Mouse (Mus musculus): ENCODE results near the gene Ifngr2.
"Not testable (repeated sequence)": the region's sequence is repeated elsewhere in the genome, so short reads cannot be mapped to it uniquely, and the experiment has no call there.

Gene Ifngr2

DNA sequence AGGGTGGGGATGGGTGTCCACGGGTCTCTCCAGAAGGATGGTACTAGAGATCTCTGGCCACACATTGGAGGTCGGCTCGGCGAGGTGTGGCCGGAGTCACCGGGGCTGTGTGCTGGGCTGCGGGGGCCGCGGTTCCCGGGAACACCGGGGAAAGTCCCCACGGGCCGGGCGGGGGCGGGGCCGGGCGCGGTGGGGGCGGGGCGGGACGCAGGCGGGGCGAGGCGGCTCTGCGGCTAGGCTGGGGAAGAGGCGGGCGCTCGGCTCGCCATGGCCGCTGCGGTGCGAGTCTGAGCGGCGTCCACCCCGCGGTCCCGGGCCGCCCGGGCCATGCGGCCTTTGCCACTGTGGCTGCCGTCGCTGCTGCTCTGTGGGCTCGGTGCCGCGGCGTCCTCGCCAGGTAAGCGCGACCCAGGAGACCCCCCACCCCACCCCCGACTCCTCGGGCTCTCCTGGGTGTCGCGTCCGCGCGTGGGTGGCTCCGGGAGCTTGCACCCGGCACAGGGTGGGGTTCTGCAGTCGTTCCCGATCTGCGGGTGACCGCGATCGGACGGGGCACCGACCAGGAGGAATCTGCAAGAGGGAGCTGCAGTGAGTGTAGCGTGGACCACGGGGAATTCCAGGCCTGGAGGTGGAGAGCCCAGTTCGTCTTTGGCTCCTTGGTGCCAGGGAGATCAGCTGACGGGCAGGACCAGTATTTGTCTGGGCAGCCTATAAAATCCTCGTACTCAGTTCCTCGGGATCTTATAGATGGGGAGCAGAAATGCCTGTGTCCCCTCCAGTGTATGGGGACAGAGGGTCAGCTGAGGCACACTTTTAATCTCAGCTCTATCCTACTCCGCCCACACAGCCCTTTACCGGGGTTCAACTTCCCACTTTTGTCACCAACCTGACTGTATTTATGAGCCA lies at the start of gene Ifngr2:
Gene Ifngr2 (plus strand): TSS at position 237 of the 906 bp plus-strand sequence.
- CTCF ChIA-PET, result interaction anchor here (0.6 kb wide), 2 partner anchors 40 to 57 kb away, joined by 3 to 16 read pairs; no protein-coding TSS in a partner anchor

- CTCF ChIA-PET, result interaction anchor here (1.2 kb wide), 1 partner anchor 151 kb away, joined by 3 read pairs; no protein-coding TSS in a partner anchor
These were observed 48.8 kb upstream of the Ifngr2 start for GRCm38 (mm10) chr16:91498041-91498440.

GRCm38 (mm10) chr16:91504701-91505100 lies 42.2 kb upstream of the Ifngr2 start:
- CTCF ChIA-PET, result interaction anchor here (0.6 kb wide), 1 partner anchor 63 kb away, joined by 4 read pairs; no protein-coding TSS in a partner anchor

DNA sequence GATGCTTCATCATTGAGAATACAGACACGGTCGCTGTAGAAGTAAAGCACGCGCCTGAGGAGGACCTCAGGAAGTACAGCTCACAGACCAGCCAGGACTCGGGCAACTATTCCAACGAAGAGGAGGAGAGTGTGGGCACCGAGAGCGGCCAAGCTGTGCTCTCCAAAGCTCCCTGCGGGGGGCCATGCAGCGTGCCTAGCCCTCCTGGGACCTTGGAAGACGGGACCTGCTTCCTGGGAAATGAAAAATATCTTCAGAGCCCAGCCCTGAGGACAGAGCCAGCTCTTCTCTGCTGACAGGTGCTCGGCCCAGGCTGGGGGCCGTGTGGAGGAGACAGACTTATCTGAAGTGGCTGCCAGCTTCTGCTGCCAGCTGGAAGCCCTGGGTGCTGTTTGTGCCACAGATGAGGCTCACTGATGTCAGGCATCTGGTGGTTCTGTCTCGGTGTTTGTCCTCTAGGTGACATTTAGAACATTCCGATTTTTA lies 41.7 kb upstream of the Ifngr2 start:
- CTCF ChIA-PET, result interaction anchor here (0.6 kb wide), 1 partner anchor 63 kb away, joined by 4 read pairs; no protein-coding TSS in a partner anchor

DNA sequence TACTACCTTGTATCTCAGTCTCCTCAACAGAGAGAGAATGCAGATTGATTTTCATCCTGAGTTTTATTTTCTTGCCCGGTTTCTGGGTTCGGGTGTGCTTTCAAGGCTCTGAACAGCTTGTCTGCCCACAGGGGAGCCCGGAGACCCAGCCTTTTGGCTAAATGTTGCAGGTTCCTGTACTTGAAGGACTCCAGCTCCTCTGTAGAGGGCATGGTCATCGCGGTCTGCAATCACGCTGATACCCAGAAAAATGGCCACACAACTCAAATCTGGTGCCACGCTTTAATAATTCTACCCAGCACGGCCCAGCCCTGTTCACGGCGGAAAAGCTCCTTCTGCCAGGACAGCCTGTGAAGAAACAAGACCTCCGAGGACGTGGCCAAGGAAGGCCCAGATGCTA lies 40.5 kb upstream of the Ifngr2 start:
- CTCF ChIA-PET, result no interaction called here

GRCm38 (mm10) chr16:91512161-91512787 lies 34.6 kb upstream of the Ifngr2 start:
- CTCF ChIA-PET, result interaction anchor here (0.6 to 1.0 kb wide), 3 partner anchors 21 to 66 kb away, joined by 3 to 6 read pairs (median 3); no protein-coding TSS in a partner anchor

DNA sequence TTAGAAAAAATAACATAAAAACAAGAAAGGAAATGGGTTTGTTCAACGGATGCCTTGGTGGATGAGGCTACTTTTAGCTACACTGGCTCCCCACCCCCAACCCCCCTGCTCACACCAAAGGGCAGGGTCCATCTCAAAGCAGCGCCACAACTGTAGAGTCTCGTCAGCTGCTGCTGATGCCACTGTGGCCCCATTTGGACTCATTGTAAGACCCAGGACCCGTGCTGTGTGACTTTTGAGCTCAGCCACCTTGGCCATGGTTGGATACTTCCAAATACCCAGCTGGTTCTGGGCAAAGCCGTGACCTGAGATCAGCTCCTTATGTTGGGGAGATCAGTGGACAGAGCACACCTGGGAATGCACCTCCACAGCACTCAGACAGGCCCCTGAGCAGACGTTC lies 33.8 kb upstream of the Ifngr2 start:
- CTCF ChIA-PET, result interaction anchor here (1.0 kb wide), 1 partner anchor 44 kb away, joined by 3 read pairs; no protein-coding TSS in a partner anchor

DNA sequence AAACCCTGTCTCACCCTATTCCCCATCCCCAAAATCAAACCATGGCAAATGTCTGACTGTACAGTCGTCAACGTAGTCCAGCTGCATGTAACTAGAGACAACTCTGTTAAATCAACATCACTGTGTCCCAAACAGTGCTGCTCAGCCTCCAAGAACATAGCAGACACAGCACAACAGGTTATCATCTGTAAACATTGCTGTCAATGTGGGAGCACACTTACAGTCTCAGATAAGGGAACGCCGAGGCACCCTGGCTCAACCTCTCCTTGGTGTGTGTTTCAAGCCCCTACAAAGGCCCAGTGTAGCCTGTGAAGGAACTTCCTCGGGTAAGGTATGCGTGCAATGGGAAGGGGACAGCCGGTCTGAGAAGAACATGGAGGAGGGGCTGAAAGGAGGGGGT lies 29.9 kb upstream of the Ifngr2 start:
- CTCF ChIA-PET, result interaction anchor here (1.2 kb wide), 1 partner anchor 39 kb away, joined by 4 read pairs; no protein-coding TSS in a partner anchor

DNA sequence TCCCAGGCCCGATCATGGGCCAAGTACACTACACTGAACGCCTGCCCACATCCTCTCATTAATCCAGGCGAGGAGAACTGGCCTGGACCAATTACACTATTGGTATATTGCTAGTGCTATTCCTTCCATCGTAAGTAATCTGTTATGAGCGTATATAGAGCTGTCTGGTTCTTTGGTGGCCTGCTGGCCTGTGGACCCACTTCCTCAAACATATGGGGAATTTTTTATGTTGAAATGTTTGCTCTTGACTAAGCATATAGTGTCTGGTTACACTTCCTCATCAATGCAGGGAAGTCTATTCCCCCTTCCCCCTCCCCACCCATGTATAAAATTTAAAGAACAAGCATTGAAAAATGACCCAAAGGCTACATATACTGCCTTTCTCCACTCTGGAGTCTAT lies 24.8 kb upstream of the Ifngr2 start:
- CTCF ChIA-PET, result interaction anchor here (0.5 to 1.3 kb wide), 4 partner anchors 63 to 155 kb away, joined by 3 to 5 read pairs (median 4); no protein-coding TSS in a partner anchor

DNA sequence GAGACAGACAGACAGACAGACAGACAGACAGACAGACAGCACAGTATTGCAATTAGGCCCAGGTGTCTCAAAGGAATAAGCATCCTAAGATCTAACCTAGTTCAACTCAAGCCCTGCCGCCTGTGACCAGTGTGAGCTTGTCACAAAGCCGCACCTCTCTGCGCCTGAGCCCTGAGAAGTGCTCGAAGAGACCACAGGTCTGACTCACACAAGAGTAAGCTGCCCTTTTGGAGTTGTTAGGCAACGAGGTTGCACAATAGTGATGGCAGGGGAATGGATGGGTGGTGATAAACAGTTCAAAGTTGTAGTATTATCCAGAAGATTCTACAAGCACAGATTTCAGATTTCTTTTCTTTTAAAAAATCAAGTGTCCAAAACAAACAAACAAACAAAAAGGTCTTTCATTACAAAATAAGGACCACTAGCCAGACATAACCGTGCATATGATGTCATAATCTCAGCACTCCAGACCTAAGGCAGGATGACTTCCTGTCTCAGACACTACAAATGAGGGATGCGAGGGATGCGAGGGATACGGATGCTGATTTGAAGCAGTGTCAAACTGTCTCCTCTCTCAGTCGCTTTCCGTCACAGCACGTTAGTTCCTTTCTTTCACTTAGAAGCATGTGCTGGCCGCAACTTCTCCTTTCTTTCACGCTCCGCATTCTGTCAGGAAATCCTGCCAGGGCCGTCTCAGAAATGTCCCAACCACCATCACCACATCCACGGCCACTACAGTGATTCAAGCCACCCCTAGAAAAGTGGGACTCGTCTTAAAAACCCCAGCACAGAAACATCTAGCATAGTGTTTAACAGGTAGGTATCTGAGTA lies 24.2 kb upstream of the Ifngr2 start:
- CTCF ChIA-PET, result interaction anchor here (0.5 to 1.3 kb wide), 5 partner anchors 24 to 154 kb away, joined by 3 to 11 read pairs (median 4); no protein-coding TSS in a partner anchor

GRCm38 (mm10) chr16:91524206-91524605 lies 22.7 kb upstream of the Ifngr2 start:
- CTCF ChIA-PET, result interaction anchor here (0.6 to 0.7 kb wide), 2 partner anchors 15 to 290 kb away, joined by 3 to 5 read pairs; no protein-coding TSS in a partner anchor

DNA sequence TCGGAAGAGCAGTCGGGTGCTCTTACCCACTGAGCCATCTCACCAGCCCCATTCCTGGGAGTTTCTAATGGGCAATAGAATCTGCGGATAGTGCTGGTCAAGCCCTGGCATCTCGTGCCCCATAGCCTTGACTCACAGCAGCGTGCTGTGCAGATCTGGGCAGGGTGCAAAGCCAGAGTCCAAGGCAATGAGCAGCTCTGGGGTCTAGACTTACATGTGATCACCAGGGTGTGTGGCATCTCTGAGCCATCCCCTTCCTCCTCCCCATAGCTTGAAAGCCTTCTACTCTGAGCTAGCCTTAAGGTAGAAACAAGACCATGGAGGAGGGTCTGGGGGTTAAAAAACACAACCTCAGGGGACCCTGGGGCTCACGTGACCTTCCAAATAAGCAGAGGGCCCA lies 20.6 kb upstream of the Ifngr2 start:
- CTCF ChIA-PET, result no interaction called here

GRCm38 (mm10) chr16:91527051-91527450 lies 19.8 kb upstream of the Ifngr2 start:
- CTCF ChIA-PET, result no interaction called here

DNA sequence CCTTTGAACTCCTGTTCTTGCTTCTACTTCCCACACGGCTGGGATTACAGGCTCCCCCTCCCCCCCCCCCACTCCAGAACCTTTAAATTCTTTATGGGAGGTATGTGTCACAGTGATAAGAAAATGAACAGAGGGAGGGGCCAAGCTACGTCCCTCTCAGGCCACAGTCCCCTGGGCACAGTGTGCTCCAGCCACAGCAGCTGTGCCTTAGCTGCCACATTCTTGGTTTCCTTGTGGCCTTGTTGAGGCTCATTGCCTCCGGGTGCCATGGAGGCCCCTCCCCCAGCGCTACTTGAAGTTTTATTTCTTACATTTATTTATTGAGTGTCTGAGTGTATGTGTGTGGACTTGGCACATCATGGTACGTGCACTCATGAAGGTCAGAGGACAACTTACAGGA lies 19.4 kb upstream of the Ifngr2 start:
- CTCF ChIA-PET, result interaction anchor here (0.6 kb wide), 1 partner anchor 13 kb away, joined by 3 read pairs; no protein-coding TSS in a partner anchor

DNA sequence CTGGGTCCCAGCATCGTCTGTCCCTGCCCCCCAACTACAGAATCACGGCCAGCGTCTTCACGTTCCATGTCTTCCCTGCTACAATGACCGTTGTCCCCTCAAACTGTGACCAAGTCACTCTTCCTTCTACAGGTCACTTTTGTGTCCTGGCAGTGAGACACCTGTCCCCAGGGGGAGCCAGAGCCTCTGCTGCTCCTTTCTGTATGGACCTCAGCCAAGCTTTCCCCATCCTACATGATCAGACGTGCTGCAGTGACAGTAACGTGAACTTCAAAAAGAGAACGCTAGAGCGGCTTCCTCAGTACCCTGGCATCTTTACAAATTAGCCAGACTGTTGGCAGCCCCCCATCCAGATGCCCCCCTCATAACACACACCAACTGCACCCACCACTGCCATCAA lies 18.3 kb upstream of the Ifngr2 start:
- CTCF ChIA-PET, result interaction anchor here (0.6 to 0.7 kb wide), 2 partner anchors 78 to 105 kb away, joined by 5 to 18 read pairs; no protein-coding TSS in a partner anchor

GRCm38 (mm10) chr16:91530830-91531229 lies 16.0 kb upstream of the Ifngr2 start:
- CTCF ChIA-PET, result not testable (repeated sequence)

DNA sequence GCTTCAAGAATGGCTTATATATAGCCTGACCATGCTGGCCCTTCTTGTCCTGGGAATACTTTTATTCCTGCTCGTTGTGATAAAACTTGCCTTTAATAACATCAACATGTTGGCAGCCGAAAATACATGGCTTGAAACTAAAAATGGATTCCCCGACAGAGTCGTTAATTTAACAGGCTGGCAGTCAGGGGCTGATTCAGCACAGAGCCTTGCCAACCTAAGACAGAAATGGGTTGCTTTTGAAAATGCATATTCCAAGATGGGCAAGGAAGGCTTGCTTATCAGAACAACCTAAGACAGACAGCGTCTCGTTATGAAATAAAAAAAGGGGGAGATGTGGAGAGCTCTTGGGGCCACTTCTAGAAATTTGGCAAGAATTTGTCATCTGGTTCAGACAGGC lies 15.0 kb upstream of the Ifngr2 start:
- CTCF ChIA-PET, result interaction anchor here (0.6 to 0.7 kb wide), 2 partner anchors 8 to 10 kb away, joined by 10 to 12 read pairs; no protein-coding TSS in a partner anchor

DNA sequence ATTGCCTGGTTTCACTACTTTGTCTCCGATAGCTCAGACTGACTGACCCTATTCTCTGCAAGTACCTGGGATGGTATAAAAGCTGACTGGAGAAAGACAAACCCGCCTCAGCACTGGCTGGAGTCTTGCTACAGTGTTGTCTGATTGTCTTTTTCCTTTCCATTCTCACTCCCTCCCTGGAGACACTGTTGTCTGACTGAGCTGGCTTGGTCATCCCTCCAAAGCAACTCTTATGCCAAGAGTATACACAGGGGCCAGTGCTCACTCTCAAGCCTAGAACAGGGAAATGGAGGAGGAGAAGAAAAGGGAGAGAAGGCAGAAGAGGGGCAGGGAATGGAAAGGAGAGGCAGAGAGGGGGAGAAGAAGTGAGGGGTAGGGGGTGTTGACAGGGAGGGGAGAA lies 14.4 kb upstream of the Ifngr2 start:
- CTCF ChIA-PET, result interaction anchor here (0.6 to 0.7 kb wide), 2 partner anchors 9 to 20 kb away, joined by 6 to 10 read pairs; no protein-coding TSS in a partner anchor

DNA sequence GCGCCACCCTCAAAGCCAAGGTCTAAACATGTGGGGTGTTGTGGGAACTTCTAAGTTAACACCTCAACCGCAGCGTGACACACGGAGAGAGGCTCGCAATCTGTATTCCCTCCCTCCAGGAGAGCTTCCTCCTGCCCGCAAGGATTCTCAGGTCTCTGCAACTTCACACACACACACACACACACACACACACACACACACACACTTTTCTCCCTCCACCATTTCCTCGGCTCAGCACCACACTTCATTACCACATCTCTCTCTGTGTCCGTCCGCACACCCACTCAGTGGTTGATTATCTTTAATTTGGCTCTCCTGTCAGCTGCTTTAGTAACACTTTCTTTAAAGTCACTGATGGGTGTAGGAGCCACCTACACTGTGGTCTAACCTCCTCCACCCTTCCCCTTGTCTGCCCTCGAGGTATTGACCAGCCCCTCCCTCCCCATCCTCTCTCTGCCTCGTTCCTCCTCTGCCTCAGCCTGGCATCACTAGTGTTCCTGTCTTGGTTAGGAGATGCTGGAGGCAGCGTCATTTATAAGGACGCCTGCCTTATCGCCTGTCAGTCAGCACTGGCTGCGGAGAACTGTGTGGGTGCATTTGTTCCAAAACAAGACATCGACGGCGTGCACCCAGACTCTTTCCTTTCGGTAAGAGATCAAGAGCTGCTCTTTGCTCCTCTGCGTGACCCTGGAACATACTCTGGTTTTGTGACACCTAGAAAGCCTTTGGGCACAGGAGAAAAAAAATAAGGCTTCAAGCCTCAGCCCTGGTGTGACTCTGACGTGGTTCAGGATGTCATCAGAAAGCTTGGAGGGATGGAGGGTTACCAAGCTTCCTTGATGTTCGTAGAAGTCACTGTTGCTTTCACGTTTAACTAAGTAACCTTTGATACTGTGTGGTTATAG lies 13.5 kb upstream of the Ifngr2 start:
- CTCF ChIA-PET, result interaction anchor here (0.6 to 0.7 kb wide), 2 partner anchors 13 to 21 kb away, joined by 5 to 6 read pairs; no protein-coding TSS in a partner anchor

Data from spleen, embryonic (tissue).